Mouse (Mus musculus) stomach, postnatal 0 days (tissue): ENCODE results near the gene Sned1.

Experiments
- CTCF ChIP-seq: IDR thresholded peaks from 2 replicates; pipeline ENCODE4 v1.5.1; 2016; ENCODE audit warnings: antibody characterized with exemption, low read depth, mild to moderate bottlenecking, moderate library complexity
- EP300 ChIP-seq: optimal IDR thresholded peaks from 2 replicates; pipeline ENCODE3; 2016; ENCODE audit warnings: antibody characterized with exemption

DNA sequence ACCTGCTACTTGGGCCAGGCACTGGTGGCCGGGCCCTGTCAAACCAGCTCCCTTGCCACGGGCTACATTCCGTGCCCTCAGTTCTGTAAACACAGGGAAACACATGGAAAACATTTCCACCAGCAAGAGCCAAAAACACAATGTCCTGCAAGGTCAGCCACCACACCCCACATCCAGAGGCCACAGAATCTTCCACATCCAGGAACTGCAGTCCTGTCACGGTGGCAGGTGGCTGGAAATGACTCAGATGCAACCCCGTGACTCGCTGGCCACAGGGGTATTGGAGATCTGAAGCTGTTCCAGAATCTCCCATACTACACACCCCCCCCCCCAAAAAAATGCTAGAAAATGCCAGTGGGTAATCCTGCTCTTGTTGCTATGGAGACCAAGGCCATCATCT lies 6.4 kb upstream of the Sned1 start:
- no peak for TF ChIP-seq EP300
- TF ChIP-seq CTCF: no peak
